Mouse (Mus musculus): Measurements from ENCODE around the gene Olfr316.
"Not testable (repeated sequence)": the region's sequence is repeated elsewhere in the genome, so short reads cannot be mapped to it uniquely, and the experiment has no call there.

GRCm38 (mm10) chr11:58751096-58751495 is 1.4 kb upstream of the Olfr316 start:
- not testable (repeated sequence) for TF ChIP-seq POLR2A (IDR thresholded peaks at IDR 0.05; ENCODE audit: insufficient read depth, low read length); CTCF (IDR thresholded peaks at IDR 0.05; ENCODE audit: low read depth, low read length); EP300 (IDR thresholded peaks at IDR 0.05; ENCODE audit: insufficient read depth, low read depth, low read length)
